Mouse (Mus musculus): ENCODE measurements around the gene Rpusd4.

- TF ChIP-seq CTCF (IDR thresholded peaks at IDR 0.05; ENCODE audit: low read depth), result no peak
- TF ChIP-seq EP300 (optimal IDR thresholded peaks at IDR 0.05), result no peak
These were observed 5.2 kb upstream of the Rpusd4 start for GRCm38 (mm10) chr9:35262418-35262817.
